Mouse (Mus musculus): Measurements from ENCODE around the gene Thbs3. TPM values are rescaled to one million over a fixed set of nuclear protein-coding genes. Genes with fewer than 3 reads are reported as not detected.

The Thbs3 gene
- polyA plus RNA-seq (2015; fragmentation: Nextera tagmentation; extraction: Ambion mirVana) = 20.4 and 23.0 TPM in 2 replicates

GRCm38 (mm10) chr3:89214681-89215411, at the start of gene Thbs3:
Thbs3 (plus strand) TSS chr3:89215180.
- no peaks in the 10 kb centered on the region for H3K27me3 ChIP-seq (replicated peaks)
- no peak for ATAC-seq
- H3K4me3 ChIP-seq (replicated peaks) = peak within 1 kb of the TSS; percentile 80
- peak within 1 kb of the TSS; percentile 87 for H3K4me2 ChIP-seq (replicated peaks)
- H3K4me1 ChIP-seq (replicated peaks) = peaks cover 22% of the 10 kb centered on the region
- peak within 1 kb of the TSS; percentile 98 for H3K27ac ChIP-seq
- peak within 1 kb of the TSS; percentile 66 for H3K9ac ChIP-seq
- H3K36me3 ChIP-seq = peaks cover 6% of the 10 kb centered on the region; the same call in 1 of the 2 replicates
- 2% methylated on average over 19 of the region's 19 CpGs for WGBS
- no peaks in the 10 kb centered on the region for H3K9me3 ChIP-seq

GRCm38 (mm10) chr3:89165268-89165870, 49.6 kb upstream of the Thbs3 start:
- peak overlapping the region; percentile 97 for H3K27ac ChIP-seq
- no peaks in the 10 kb centered on the region for H3K9me3 ChIP-seq
- no peak for ATAC-seq
- peaks cover 17% of the 10 kb centered on the region for H3K4me1 ChIP-seq (replicated peaks)
- H3K4me3 ChIP-seq (replicated peaks) = peak overlapping the region; percentile 91
- no peaks in the 10 kb centered on the region for H3K27me3 ChIP-seq (replicated peaks)
- 14% methylated on average over 12 of the region's 12 CpGs for WGBS
- peak overlapping the region; percentile 98 for H3K9ac ChIP-seq
- peak overlapping the region; percentile 69 for H3K4me2 ChIP-seq (replicated peaks)
- H3K36me3 ChIP-seq = peaks cover 27% of the 10 kb centered on the region

GRCm38 (mm10) chr3:89166945-89167344, 48.0 kb upstream of the Thbs3 start:
- H3K9ac ChIP-seq = no peak overlapping the region
- no peak for ATAC-seq
- 94% methylated on average over 19 of the region's 19 CpGs for WGBS
- no peaks in the 10 kb centered on the region for H3K27me3 ChIP-seq (replicated peaks)
- H3K9me3 ChIP-seq = no peaks in the 10 kb centered on the region
- H3K27ac ChIP-seq = no peak overlapping the region
- H3K36me3 ChIP-seq = peaks cover 32% of the 10 kb centered on the region
- H3K4me2 ChIP-seq (replicated peaks) = no peak overlapping the region
- peaks cover 16% of the 10 kb centered on the region for H3K4me1 ChIP-seq (replicated peaks)
- no peak overlapping the region for H3K4me3 ChIP-seq (replicated peaks)

DNA sequence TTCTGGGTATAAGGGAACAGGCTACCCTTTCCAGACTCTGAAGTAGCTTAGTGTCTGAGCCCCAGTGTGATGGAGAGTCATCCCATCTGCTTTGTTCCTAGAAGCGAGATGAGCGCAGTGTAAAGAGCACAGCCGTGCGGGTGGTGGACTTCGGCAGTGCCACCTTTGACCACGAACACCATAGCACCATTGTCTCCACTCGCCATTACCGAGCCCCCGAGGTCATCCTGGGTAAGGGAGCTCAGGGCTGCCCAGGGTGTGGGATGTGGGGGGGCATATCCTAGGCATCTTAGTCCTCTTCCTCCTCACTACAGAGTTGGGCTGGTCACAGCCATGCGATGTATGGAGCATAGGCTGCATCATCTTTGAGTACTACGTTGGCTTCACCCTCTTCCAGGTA, 40.1 kb upstream of the Thbs3 start:
- H3K36me3 ChIP-seq = peaks cover 48% of the 10 kb centered on the region
- no peak overlapping the region for H3K9ac ChIP-seq
- H3K4me3 ChIP-seq (replicated peaks) = no peak overlapping the region
- no peaks in the 10 kb centered on the region for H3K27me3 ChIP-seq (replicated peaks)
- no peak overlapping the region for H3K4me2 ChIP-seq (replicated peaks)
- ATAC-seq = no peak
- H3K9me3 ChIP-seq = no peaks in the 10 kb centered on the region
- H3K27ac ChIP-seq = no peak overlapping the region
- peaks cover 6% of the 10 kb centered on the region for H3K4me1 ChIP-seq (replicated peaks)
- WGBS = 87% methylated on average over 11 of the region's 11 CpGs

- H3K9ac ChIP-seq = no peak overlapping the region
- WGBS = 89% methylated on average over 10 of the region's 10 CpGs
- no peaks in the 10 kb centered on the region for H3K9me3 ChIP-seq
Observed at GRCm38 (mm10) chr3:89175544-89175943, 39.4 kb upstream of the Thbs3 start.

DNA sequence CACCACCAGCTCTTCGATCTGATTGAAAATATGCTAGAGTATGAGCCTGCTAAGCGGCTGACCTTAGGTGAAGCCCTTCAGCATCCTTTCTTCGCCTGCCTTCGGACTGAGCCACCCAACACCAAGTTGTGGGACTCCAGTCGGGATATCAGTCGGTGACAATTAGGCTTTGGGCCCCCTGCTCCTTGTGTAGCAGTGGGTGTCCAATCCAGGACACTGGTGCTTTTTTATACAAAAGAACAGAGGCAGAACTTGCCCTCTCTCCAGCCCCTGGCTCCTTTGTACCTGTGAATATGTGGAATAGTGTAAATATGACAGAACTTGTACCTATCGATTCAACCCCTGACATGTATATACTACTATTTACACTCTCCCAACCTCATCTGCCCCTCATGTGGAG, 38.6 kb upstream of the Thbs3 start:
- Histone ChIP-seq H3K4me3 (replicated peaks) (no peak overlapping the region), H3K4me2 (replicated peaks) (no peak overlapping the region), H3K27ac (0 out of 2 replicates have a peak overlapping the region, but pooled peaks have one; percentile 24), H3K9ac (no peak overlapping the region), H3K4me1 (replicated peaks) (peaks cover 6% of the 10 kb centered on the region), H3K27me3 (replicated peaks) (no peaks in the 10 kb centered on the region), H3K36me3 (peaks cover 47% of the 10 kb centered on the region), H3K9me3 (no peaks in the 10 kb centered on the region)
- peak; percentile 3; the same call in 1 of the 2 replicates for ATAC-seq
- WGBS = 85% methylated on average over 7 of the region's 7 CpGs

More at GRCm38 (mm10) chr3:89175544-89175943, 39.4 kb upstream of the Thbs3 start:
- ATAC-seq = no peak
- Histone ChIP-seq H3K4me1 (replicated peaks) (peaks cover 6% of the 10 kb centered on the region), H3K27me3 (replicated peaks) (no peaks in the 10 kb centered on the region), H3K36me3 (peaks cover 44% of the 10 kb centered on the region), H3K4me2 (replicated peaks) (no peak overlapping the region), H3K4me3 (replicated peaks) (no peak overlapping the region), H3K27ac (no peak overlapping the region)

GRCm38 (mm10) chr3:89177242-89178106, 37.5 kb upstream of the Thbs3 start, which contains the start of gene Scamp3:
Scamp3 (plus strand) TSS chr3:89177473.
- H3K36me3 ChIP-seq = peaks cover 53% of the 10 kb centered on the region
- peak within 1 kb of the TSS; percentile 79 for H3K27ac ChIP-seq
- H3K4me3 ChIP-seq (replicated peaks) = peak within 1 kb of the TSS; percentile 72
- ATAC-seq = peak; percentile 96
- peak within 1 kb of the TSS; percentile 82 for H3K9ac ChIP-seq
- under 1% methylated on average over 43 of the region's 43 CpGs for WGBS
- peak within 1 kb of the TSS; percentile 82 for H3K4me2 ChIP-seq (replicated peaks)
- peaks cover 9% of the 10 kb centered on the region for H3K4me1 ChIP-seq (replicated peaks)
- no peaks in the 10 kb centered on the region for H3K27me3 ChIP-seq (replicated peaks)
- H3K9me3 ChIP-seq = no peaks in the 10 kb centered on the region

GRCm38 (mm10) chr3:89178107-89178385, 36.9 kb upstream of the Thbs3 start:
- no peak for ATAC-seq
- peak overlapping the region; percentile 82 for H3K4me2 ChIP-seq (replicated peaks)
- peak overlapping the region; percentile 79 for H3K27ac ChIP-seq
- H3K9me3 ChIP-seq = no peaks in the 10 kb centered on the region
- H3K4me1 ChIP-seq (replicated peaks) = peaks cover 12% of the 10 kb centered on the region
- WGBS = 5% methylated on average over 6 of the region's 6 CpGs
- peak overlapping the region; percentile 82 for H3K9ac ChIP-seq
- peak overlapping the region; percentile 72 for H3K4me3 ChIP-seq (replicated peaks)
- peaks cover 54% of the 10 kb centered on the region for H3K36me3 ChIP-seq
- no peaks in the 10 kb centered on the region for H3K27me3 ChIP-seq (replicated peaks)

DNA sequence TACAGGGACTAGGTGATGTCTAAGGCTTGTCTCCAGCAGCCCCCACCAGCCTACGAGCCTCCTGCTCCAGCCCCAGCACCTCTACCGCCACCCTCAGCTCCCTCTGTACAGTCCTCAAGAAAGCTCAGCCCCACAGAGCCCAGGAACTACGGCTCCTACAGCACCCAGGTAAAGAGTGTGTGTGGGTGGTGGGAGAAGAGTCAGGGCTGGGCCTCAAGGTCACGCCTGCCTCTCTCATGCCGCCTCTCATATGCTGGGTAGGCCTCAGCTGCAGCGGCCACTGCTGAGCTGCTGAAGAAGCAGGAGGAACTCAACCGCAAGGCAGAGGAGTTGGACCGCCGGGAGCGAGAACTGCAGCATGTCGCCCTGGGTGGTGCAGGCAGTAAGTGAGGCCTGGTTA, 35.9 kb upstream of the Thbs3 start:
- Histone ChIP-seq H3K9ac (no peak overlapping the region), H3K4me3 (replicated peaks) (no peak overlapping the region), H3K36me3 (peaks cover 46% of the 10 kb centered on the region), H3K9me3 (no peaks in the 10 kb centered on the region), H3K27ac (no peak overlapping the region), H3K4me2 (replicated peaks) (peak overlapping the region; percentile 82), H3K27me3 (replicated peaks) (no peaks in the 10 kb centered on the region), H3K4me1 (replicated peaks) (peaks cover 21% of the 10 kb centered on the region)
- 87% methylated on average over 11 of the region's 11 CpGs for WGBS
- no peak for ATAC-seq

DNA sequence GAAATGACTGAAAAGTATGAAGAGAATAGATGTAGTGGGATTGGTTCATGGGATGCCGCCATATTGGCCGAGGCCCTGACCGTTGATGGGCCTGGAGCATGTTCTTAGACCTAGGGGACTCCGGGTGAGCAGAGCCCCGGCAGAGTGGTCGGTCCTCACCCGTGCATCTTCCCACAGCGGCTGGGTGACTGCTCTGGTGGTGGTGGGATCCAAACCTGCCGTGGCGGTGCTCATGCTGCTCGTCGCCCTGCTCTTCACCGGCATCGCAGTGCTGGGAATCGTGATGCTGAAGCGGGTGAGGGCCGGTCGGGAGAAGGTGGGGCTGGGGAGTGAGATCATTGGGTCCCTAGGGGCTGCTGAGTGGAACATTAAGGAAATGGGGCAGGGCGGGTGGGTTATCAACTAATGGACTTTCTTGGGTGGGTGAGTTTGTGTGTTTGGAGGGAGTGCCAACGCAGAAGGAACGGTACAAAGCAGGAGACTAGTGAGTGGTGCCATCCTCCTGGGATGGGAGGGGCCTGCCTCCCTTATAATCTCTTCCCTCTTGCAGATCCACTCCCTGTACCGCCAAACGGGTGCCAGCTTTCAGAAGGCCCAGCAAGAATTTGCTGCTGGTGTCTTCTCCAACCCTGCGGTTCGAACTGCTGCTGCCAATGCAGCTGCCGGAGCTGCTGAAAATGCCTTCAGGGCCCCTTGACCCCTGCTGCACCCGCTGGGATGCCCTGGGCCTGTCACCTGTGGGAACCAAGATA, 33.1 kb upstream of the Thbs3 start:
- H3K9me3 ChIP-seq = no peaks in the 10 kb centered on the region
- peaks cover 37% of the 10 kb centered on the region for H3K4me1 ChIP-seq (replicated peaks)

GRCm38 (mm10) chr3:89182531-89183057, 32.4 kb upstream of the Thbs3 start:
- H3K4me3 ChIP-seq (replicated peaks) = peak overlapping the region; percentile 64
- 0 out of 2 replicates have a peak overlapping the region, but pooled peaks have one; percentile 32 for H3K27ac ChIP-seq
- H3K9ac ChIP-seq = peak overlapping the region; percentile 82; the same call in 1 of the 2 replicates
- no peaks in the 10 kb centered on the region for H3K27me3 ChIP-seq (replicated peaks)
- ATAC-seq = no peak; the same call in 1 of the 2 replicates
- H3K4me1 ChIP-seq (replicated peaks) = peaks cover 37% of the 10 kb centered on the region
- 47% methylated on average over 7 of the region's 7 CpGs for WGBS
- peak overlapping the region; percentile 97 for H3K4me2 ChIP-seq (replicated peaks)
- no peaks in the 10 kb centered on the region for H3K9me3 ChIP-seq
- peaks cover 24% of the 10 kb centered on the region for H3K36me3 ChIP-seq

More for the DNA sequence above, 33.1 kb upstream of the Thbs3 start:
- Histone ChIP-seq H3K27ac (0 out of 2 replicates have a peak overlapping the region, but pooled peaks have one; percentile 32), H3K4me3 (replicated peaks) (no peak overlapping the region), H3K9ac (no peak overlapping the region), H3K36me3 (peaks cover 24% of the 10 kb centered on the region), H3K4me2 (replicated peaks) (no peak overlapping the region), H3K27me3 (replicated peaks) (no peaks in the 10 kb centered on the region)
- WGBS = 92% methylated on average over 27 of the region's 27 CpGs
- no peak for ATAC-seq
